Mouse (Mus musculus): ENCODE data around the gene Pdss2.

The Pdss2 gene

DNA sequence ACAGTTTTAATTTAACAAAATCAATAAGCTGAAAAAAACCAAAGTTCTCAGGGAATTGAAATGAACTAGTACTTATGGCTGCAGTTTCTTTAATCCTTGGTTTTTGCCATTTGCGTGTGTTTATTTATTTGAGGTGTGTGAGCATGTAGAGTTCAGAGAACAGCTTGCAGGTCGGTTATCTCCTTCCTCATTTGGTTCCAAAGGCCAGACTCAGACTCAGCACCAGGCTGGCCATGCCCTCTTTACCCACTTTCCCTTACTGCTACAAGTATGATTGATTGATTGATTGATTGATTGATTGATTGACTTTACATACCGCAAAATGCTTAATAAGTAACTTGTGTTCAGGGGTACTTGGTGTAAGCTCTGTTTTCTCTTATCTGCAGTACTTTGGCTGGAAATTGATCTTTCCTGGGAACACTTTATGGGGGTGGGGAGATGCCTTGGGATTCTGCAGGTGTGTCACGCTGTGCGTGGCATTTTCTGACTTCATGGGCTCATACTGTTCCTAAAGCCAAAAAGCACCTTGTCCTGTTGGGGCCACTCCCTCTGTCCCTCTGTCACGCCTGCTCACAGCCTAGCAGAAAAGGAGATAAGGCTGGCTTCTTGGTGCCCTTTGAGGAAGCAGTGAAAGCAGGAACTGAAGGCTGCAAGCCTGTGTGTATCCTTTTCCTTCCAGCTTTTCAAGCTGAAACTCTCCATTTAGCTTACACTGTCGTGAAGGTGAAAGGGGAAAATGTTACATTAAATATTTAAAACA lies 91.6 kb downstream of the Pdss2 start:
- DNase-seq = no peak

DNA sequence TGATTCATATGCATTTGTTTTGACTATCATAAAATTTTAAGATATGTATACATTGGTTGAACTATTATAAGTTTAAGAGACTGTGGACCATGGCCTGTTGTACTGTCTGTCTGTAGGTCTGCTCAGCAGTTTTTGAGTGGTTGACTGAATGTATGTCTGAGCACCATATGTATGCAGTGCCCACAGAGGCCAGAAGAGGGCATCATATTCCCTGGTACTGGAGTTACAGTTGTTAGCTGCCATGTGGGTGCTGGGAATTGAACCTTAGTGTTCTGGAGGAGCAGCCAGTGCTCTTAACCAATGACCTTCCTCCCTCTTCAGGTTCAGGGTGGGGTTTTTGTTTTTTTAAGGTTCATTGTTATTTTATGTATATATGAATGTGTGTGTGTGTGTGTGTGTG lies 93.9 kb downstream of the Pdss2 start:
- DNase-seq = no peak

DNA sequence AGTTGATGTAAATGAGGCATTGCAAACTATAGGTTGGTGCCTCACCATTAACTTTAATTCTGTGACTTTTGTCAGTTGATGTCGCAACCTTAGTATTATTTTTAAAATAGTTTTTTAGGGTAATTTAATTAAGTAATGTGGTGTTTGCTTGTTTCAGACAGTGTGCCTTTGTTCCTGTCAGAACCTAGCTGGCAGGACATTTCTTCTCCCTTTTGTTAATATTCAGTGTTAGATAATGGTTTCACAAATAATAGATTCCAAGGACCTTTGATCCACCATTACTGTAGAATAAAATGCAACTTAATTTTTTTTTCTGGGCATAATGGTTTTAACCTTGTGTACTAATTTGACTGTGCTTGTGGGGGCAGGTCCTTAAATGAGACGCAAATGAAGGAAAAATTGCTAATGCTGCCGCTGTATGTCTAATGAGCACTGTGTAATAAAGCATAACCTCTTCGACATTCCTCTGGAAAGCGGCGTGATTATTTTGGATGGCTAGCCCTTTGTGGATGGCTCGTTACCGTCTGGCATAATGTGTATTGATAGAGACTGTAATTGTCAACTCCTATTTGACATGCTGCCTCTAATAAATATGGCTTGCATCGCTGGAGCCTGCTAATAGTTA lies 96.2 kb downstream of the Pdss2 start:
- no peak for DNase-seq

DNA sequence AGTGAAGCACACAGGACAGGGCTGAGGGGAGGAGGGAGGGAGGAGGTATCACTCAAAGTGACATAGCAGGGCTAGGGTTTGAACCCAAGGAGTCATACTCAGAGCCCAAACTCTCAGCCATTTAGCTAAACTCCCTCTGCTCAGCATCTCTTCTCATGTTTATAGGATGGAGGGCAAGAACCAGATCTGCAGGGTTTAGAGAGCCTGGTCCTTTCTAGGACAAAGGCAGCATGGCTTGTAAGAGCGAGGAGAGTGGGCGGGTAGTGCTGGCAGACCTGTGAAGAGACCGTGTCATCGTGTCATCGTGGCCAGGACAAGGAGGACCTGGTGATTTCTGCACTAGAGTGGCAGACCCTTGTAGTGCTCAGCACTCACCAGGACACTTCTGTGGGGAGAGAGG lies 99.7 kb downstream of the Pdss2 start:
- DNase-seq = no peak

DNA sequence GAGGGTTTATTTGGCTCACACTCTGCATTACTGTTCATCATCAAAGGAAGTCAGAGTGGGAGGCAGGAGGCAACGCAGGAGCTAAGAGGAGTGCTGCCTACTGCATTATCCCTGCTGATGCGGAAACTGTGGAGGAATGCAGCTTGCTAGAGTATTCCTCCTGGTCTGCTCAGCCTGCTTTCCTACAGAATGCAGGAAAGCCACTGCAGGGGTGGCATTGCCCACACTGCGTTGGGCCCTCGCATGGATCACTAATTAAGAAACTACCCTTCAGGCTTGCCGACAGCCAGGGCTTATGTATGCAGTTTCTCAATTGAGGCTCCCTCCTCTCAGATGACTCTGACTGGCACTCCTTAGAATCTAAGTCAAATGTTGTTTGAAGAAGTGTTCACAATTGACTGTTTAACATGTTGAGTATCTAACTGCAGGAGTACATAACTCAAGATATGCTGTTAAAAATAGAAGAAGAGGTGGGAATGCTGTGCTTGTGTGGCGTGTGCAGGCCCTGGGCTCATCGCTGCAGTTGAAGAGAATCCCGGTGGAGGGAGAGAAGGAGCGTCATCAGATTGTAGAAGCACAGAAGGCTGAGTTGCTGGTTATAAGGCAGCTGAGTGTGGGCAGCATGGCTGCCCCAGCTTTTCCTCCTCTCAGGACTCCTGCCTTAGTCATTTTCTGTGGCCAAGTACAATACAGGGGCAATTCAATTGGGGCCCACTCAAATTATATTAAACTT lies 101.3 kb downstream of the Pdss2 start:
- DNase-seq = no peak

DNA sequence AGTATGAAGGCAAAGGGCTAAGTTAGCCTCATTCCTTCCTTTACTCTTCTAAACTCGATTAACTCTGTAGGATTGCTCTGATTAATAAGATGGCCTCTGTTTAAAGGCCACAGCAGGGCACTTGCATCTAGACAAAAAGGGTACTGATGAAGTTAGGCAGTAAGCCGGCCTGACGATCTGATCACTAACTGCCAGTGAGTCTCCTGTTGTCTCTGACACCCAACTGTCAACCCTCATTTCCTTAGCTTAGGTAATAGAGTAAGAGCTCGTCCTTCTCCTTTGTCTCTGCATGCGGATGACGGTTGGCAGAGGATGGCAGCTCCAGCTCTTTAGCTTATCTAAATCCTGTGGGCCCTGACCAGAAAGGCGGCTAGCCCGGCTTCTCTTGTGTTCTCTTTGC lies 102.1 kb downstream of the Pdss2 start:
- DNase-seq = no peak

DNA sequence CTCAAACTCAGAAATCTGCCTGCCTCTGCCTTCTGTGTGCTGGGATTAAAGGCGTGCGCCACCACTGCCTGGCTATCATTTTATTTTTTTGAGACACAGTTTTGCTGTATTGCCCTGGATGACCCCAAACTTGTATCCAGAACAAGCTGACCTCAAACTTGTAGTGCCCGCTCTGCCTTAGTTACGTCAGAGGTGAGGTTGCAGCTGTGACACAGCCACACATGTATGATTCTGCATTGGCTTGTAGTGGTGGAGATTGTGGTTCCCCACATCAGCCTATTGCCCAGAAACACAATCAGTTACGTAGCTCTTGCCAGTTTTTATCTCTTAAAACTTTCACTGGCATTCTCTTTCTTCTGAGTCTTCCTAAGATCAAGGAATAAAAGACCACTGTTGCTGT lies 108.5 kb downstream of the Pdss2 start:
- DNase-seq = no peak

DNA sequence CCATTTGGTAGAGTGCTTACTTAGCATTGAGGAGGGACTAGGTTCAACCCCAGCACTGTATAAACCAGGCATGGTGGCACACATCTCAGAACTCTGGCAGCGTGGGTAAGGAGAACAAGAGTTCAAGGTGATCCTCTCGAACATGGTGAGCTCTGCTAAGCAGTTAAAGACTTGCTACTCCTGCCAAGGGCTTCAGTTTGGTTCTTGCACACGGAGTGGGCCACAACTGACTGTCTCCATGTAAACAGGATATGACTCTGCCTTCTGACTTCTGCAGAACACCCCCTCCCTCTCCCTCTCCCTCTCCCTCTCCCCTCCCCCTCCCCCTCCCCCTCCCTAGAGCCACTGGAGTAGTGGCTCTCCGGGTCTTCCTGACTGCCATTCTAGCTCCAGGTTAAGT lies 109.4 kb downstream of the Pdss2 start:
- DNase-seq = no peak

DNA sequence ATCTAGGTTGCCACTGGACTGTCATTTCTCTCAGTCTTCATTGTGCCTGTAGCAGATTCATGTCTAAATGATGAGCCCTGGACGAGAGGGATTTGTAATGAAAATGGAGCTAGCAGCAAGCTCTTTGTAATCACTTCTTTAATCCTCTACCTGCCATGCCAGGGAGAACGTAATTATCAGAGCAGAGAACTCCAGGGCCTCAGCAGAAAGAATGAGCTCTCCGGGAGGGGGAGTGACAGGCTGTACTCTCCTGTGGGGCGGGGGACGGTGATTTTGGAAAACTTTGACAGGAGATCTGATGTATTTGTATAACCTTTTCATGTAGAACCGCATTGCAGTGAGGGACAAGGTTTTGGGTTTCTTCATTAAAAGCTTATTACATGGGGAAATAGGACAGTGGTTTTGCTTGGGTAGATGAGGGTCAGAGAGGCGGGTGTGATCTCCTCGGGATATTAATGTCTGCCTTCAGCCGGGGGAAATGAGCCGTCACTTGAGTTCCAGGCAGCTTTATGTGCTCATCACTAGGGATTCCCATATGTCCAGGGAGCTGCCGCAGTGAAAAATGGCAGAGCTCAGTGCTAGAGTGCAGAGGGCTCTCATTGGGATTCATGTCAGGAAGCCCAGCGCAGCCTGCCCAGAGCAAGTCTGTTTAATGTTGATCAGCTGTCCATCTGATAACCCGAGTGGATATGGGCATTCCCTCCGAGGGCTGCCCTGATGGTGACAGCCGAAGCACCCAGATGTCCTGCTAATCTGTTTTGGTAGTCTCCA lies 110.8 kb downstream of the Pdss2 start:
- DNase-seq = no peak

DNA sequence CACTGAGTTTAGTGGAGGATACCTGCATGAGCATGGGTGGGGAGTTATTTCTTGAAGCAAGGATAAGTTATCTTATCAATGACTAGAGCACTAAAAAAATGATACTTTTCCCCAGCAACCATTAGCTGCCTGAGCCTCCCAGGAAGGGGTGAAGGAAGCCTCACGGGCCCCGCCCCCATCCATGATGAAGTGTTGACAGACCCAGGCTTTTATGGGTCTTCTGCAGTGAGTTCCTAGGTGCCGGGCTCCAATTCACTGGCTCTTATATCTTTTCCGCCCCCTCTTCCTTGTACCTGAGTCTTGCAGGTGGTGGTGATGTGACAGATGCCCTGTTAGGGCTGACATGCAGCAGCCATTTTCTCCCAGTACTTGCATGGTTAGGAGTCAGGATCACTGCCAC lies 114.6 kb downstream of the Pdss2 start:
- DNase-seq = no peak

DNA sequence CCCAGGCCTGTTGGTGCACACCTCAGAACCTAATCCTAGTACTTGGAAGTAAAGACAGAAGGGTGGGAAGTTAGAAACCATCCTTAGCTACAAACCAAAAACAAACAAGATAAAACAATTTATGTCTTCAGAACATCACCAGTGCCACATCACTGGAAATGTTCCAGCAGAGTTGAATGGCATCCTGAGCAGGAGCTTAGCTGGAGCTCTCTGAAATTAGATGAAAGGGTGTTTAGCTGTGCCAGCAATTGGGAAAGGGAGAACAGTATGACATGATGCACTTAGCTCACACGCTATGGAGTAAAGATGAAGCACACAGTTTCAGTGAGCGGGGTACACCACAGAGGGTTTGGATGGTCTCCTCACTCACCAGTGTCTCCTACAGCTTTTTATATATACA lies 115.8 kb downstream of the Pdss2 start:
- DNase-seq = no peak

DNA sequence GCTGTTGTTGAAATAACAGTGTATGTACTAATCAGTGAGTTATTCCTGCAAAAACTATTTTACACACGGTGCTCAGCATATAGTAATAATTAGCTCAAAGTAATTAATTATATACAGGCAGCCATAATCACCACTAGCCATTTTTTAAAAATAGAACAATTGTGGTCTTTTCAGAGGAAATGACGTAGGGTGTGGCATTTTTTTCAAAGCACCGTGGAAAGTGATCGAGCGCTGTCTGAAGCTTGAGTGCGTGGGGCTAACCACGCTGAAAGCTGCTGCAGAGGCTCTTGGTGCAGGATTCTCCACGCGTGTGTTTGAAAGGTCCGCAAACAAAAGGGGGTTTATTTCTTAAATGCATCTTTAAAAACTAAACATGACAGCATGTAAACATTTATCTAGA lies 118.5 kb downstream of the Pdss2 start:
- DNase-seq = no peak

DNA sequence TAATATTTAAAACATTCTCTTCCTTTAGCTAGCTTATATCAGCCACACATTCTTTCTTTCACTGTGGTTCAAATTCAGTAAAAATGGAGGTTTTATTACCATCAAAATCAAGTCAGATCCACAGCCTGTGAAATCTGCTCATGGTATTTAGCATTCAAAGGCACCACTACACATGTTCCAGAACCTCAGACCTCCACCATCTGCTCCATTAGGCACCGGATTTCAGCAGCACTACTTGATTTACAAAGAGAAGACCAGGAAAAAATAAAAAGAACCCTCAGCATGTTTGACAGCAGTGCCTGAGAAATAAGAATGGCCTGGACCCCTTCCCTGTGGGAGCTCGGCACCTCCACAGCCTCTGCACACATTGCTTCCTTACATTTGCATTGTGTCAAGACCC lies 128.4 kb downstream of the Pdss2 start:
- DNase-seq = no peak

DNA sequence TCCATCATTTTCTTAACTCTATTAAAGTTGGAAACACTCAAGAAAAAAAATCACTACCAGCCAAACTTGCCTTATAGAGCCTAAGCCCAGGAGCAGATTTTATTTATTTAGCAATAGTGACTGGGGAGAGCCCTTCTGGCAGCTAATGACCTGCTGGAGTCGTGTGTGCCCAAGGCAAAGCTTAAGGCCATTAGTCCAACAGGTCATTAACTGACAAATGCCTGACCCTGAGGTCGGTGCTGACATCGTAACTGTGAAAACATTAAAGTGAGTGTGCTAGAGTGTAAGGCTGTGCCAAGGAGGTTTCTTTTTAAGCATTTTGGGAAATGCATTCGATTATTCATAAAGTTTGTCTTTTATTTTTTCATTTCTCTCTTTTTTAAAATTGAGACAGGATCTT lies 136.6 kb downstream of the Pdss2 start:
- DNase-seq = no peak

DNA sequence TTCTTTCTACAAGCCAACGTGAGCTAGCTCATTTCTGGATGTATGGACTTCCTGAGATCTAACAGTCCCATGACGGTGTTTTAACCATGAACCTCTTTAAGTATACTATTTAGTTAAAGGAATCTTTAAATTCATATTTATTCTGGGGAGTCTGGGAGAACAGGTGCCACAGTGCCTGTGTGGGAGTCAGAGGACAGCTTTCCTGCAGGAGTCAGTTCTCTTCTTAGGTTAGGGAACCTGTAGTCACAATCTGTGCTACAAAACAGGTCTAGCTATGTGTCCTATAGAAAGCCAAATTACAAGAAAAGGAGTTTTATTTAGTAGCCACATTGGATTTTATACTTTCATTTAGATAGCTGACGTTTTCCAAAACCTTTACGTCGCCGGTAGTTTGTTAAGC lies 141.7 kb downstream of the Pdss2 start:
- no peak for DNase-seq

DNA sequence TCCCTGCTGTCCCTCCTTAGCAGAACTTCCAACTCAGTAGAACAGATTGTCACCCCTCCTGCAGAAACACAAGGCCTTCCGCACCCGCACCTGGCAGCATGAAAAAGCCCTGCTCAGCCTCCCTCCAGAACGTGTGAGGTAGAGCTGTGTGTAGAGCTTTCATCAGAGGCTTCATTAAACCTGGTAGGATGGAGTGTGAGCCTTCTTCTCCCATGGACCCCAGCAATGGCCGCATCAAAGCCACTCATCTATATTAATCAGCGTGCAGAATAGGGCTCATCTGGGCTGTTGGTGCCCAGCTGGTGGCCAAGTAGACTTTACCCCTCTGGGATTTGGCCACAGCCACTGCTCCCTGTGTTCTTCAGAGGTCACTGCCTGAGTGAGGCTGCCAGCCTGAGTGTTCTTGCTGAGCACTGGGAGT lies 142.2 kb downstream of the Pdss2 start:
- DNase-seq = no peak

DNA sequence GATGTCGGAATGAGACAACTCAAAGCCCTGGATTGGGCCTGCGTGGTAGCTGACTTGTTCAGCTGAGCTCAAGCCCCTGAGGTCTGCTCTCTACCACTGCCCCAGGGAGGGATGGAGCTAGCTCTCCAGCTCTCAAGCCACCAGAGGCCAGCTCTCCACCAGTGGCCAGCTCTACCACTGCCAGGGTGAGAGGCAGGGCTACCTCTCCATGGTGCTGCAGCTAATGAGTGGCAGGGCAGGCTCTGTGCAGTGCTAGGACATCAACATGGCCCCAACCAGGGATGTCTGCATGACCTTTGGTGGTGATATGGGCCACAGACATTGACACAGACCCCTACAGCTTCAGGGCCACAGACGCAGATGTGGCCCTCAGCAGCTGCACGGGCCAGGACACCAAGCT lies 144.6 kb downstream of the Pdss2 start:
- DNase-seq = no peak

DNA sequence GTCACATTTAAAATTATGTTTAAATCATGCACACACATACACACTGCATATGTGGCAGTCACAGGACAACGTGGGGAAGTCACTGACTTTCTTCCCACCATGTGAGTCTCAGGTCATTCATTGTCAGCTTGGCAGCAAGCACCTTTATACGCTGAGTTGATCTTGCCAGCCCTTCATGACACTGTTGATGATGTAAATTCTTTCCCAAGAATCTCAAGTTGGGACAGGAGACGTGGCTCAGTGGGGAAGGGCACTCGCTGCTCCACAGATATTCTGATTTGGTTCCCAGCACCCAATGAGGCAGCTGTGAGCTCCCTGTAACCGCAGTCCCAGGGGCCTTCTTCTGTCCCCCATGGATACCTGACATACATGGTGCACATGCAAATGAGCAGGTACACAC lies 147.3 kb downstream of the Pdss2 start:
- DNase-seq = no peak

DNA sequence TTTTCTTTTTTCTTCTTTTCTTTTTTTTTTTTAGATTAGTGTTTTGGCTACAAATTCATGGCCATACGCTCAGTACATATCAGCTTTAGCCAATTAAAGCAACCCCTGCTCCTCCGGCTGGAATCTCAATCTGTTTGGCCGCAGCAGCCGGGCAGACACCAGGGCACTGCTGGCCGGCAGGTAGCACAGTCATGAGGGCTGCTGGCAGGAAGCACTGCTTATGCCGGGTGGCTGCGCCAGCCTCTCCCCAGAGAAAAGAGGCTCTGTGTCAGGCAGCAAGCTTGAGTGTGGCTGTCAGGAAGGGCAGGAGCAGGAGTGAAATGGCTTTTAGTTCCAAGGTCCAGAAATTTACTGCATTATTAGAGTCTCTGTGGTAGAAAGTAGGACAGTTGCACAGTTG lies 151.0 kb downstream of the Pdss2 start:
- DNase-seq = peak; percentile 33 to 52

DNA sequence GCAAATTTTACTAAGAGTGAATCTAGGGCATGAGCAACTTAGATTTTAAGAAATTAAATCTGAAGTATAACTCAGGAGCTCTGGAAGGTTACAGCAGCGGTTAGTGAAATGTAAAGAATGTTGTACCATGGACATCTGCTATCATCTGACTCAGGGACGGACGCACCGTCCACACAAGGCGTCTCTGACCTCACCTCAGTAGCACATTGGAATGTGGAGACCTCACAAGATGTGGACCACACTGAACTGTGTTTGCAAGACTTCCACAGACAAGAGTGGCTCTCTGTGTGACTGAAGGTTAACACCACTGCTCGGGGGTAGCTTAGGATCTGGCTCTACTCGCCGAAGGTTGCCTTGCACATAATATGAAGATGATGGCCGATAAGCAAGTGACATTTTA lies 151.7 kb downstream of the Pdss2 start:
- no peak for DNase-seq

DNA sequence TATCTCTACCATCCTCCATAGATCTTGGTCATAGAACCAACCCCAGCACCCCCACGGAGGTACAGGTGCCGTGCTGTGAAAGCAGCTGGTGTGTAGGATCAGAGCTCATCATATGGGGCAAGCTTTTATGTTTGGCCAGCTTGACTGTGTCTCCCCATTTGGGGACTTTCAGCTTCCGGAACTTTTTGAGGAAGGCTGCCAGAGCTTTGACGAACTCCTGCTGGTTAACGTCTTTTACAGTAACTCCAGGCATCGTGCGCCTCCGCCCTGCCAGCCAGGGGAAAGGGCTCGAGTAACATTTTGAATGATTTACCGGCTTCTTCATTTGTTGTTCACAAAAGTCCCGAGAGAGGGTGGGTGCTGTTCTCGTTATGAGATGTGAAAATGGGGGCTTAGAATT lies 152.4 kb downstream of the Pdss2 start:
- DNase-seq = no peak

DNA sequence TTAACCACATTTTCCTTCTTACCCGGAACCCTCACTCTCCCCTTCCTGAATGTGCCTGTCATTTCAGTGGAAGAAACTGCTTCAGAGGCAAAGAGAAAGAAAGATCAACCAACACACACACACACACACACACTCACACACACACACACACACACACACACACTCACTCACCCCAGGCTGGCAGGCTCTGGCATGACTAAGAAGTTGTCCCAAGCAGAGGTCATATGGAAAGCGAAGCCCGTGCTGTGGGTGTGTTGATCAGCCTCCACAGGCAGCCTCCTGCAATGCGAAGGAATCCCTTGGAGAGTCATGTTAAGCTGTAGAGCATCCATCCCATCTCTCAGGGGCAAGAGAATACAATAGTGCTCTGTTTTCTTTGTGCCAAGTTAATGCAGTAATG lies 154.0 kb downstream of the Pdss2 start:
- DNase-seq = no peak

DNA sequence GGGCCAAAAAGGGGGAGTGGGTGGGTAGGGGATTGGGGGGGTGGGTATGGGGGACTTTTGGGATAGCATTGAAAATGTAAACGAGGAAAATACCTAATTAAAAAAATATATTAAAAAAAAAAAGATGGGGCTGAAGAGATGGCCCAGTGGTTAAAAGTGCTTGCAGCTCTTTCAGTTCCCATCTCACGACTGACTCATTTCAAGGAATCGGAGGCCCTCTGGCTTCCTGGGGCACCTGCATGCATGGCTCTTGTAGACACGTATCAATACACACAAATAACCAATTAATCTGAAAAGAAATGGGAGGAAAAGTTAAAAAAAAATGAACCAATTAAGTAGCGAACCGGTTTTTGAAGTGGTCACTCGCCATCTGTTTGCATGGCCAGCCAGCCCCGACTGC lies 155.5 kb downstream of the Pdss2 start:
- DNase-seq = no peak

Measured in spleen, adult 18-20 months (tissue).